In genomic region chr3:30514901-30515794, GRCm38 (mm10) we compare ENCODE assay signal across 8 mouse cellular contexts. TPM values are rescaled to one million over a fixed set of nuclear protein-coding genes. Genes with fewer than 3 reads are reported as not detected.
DNase-seq lines count a peak whose midpoint lies in the region; ATAC-seq lines count a peak whose summit lies in the region.

No protein-coding gene starts in this region.

- peak; percentile 91 for ATAC-seq in intestine, embryonic 16.5 days
- ATAC-seq in liver, embryonic 16.5 days (ENCODE audit: low read depth), result no peak
- ATAC-seq in neural tube, embryonic 13.5 days (ENCODE audit: low read depth), result peak; percentile 89

- peaks cover 45% of the 10 kb centered on the region for H3K27me3 ChIP-seq in intestine, embryonic 16.5 days (replicated peaks; ENCODE audit: control insufficient read depth, insufficient read depth, low read length)
- H3K27me3 ChIP-seq in liver, embryonic 16.5 days (ENCODE audit: control insufficient read depth, insufficient read depth, low read depth, low read length), result peaks cover 65% of the 10 kb centered on the region
- peaks cover 78% of the 10 kb centered on the region for H3K27me3 ChIP-seq in neural tube, embryonic 13.5 days

- H3K4me1 ChIP-seq in intestine, embryonic 16.5 days (ENCODE audit: control insufficient read depth, insufficient read depth, low read length), result peaks cover 13% of the 10 kb centered on the region
- no peaks in the 10 kb centered on the region for H3K4me1 ChIP-seq in liver, embryonic 16.5 days (ENCODE audit: control insufficient read depth, low read depth, low read length)
- peaks cover 23% of the 10 kb centered on the region for H3K4me1 ChIP-seq in neural tube, embryonic 13.5 days (replicated peaks)

- peak overlapping the region; percentile 30; the same call in 1 of the 2 replicates for H3K9ac ChIP-seq in intestine, embryonic 16.5 days (ENCODE audit: low read depth, low read length)
- H3K9ac ChIP-seq in liver, embryonic 16.5 days (ENCODE audit: low read depth, low read length), result no peak overlapping the region
- H3K9ac ChIP-seq in neural tube, embryonic 13.5 days, result 0 out of 2 replicates have a peak overlapping the region, but pooled peaks have one; percentile 60

- peak; percentile 7 to 31 for DNase-seq in frontal cortex, postnatal 10 days (ENCODE audit: low spot score in 2 of 2)
- DNase-seq in frontal cortex, postnatal 14 days (ENCODE audit: low spot score in 2 of 2), result no peak
- DNase-seq in embryo, embryonic 11 days, result peak; percentile 91
- peak; percentile 89 for DNase-seq in heart, adult 18-20 months
- no peak for DNase-seq in MN1 (ENCODE audit: low spot score)

- WGBS in intestine, embryonic 16.5 days, result under 1% methylated on average over 62 of the region's 62 CpGs
- under 1% methylated on average over 62 of the region's 62 CpGs for WGBS in liver, embryonic 16.5 days (ENCODE audit: insufficient replicate concordance)
- 1% methylated on average over 61 of the region's 62 CpGs for WGBS in neural tube, embryonic 13.5 days

- H3K9me3 ChIP-seq in intestine, embryonic 16.5 days (ENCODE audit: control insufficient read depth, low read length), result no peaks in the 10 kb centered on the region
- no peaks in the 10 kb centered on the region for H3K9me3 ChIP-seq in liver, embryonic 16.5 days (replicated peaks; ENCODE audit: control insufficient read depth, low read length)
- H3K9me3 ChIP-seq in neural tube, embryonic 13.5 days, result no peaks in the 10 kb centered on the region

- peak overlapping the region; percentile 41 for H3K4me3 ChIP-seq in intestine, embryonic 16.5 days (ENCODE audit: low read length)
- peak overlapping the region; percentile 34 for H3K4me3 ChIP-seq in liver, embryonic 16.5 days (ENCODE audit: low read depth, low read length)
- peak overlapping the region; percentile 35 for H3K4me3 ChIP-seq in neural tube, embryonic 13.5 days

- H3K4me2 ChIP-seq in intestine, embryonic 16.5 days (ENCODE audit: low read depth, low read length), result peak overlapping the region; percentile 53
- H3K4me2 ChIP-seq in liver, embryonic 16.5 days (ENCODE audit: low read depth, low read length), result peak overlapping the region; percentile 34
- peak overlapping the region; percentile 61 for H3K4me2 ChIP-seq in neural tube, embryonic 13.5 days

- no peaks in the 10 kb centered on the region for H3K36me3 ChIP-seq in intestine, embryonic 16.5 days (ENCODE audit: control insufficient read depth, insufficient read depth, low read length)
- H3K36me3 ChIP-seq in liver, embryonic 16.5 days (ENCODE audit: control insufficient read depth, insufficient read depth), result no peaks in the 10 kb centered on the region
- H3K36me3 ChIP-seq in neural tube, embryonic 13.5 days, result no peaks in the 10 kb centered on the region

- no peak overlapping the region for H3K27ac ChIP-seq in intestine, embryonic 16.5 days (ENCODE audit: low read length)
- H3K27ac ChIP-seq in liver, embryonic 16.5 days (ENCODE audit: low read length), result no peak overlapping the region
- no peak overlapping the region for H3K27ac ChIP-seq in neural tube, embryonic 13.5 days (replicated peaks)

RNA-seq across cellular contexts. Expression of gene Mecom, which starts 32.7 kb away (rescaled TPM):
- 10 to 100 TPM; 11.2 to 11.8 TPM for total RNA-seq in heart, adult 18-20 months (2021)
- 10.2 and 11.5 TPM in 2 replicates for polyA plus RNA-seq in intestine, embryonic 16.5 days (2015; fragmentation: Nextera tagmentation; extraction: Ambion mirVana)
- polyA plus RNA-seq in liver, embryonic 16.5 days (2015; fragmentation: Nextera tagmentation; extraction: Ambion mirVana), result 0.98 and 1.0 TPM in 2 replicates
- polyA plus RNA-seq in neural tube, embryonic 13.5 days (2015; fragmentation: Nextera tagmentation; extraction: Ambion mirVana), result 8.9 and 11.6 TPM in 2 replicates

Comparison
In these comparisons a context has a peak if more than half of its experiments do, and no peak if none do; other contexts are left out.
1. DNase-seq: peak in frontal cortex, postnatal 10 days (2 of 2), embryo, embryonic 11 days (single experiment) and heart, adult 18-20 months (2 of 2); none in frontal cortex, postnatal 14 days (0 of 2) and MN1 (single experiment).
2. Peak in every context shown above with its lines, with median percentiles within 50 percentile points of each other: H3K4me2 ChIP-seq and H3K4me3 ChIP-seq.